Mouse (Mus musculus) gastrocnemius, adult 8-10 months (tissue): ENCODE measurements around the gene Abcb8. TPM values are rescaled to one million over a fixed set of nuclear protein-coding genes. Genes with fewer than 3 reads are reported as not detected.
A peak's percentile ranks its signal among the peaks of the same experiment; 100 is the strongest.

Experiments used
- DNase-seq, 2 experiments: peaks; one replicate each; pipeline ENCODE4 v3.0.0; 2022; ENCODE audit warnings: low spot score in 2 of 2
- total RNA-seq, 4 experiments: library from RNA; stranded (reverse); gene quantifications; 2 replicates each; pipeline ENCODE4 v1.2.4; 2022

Gene Abcb8
- total RNA-seq: 10 to 100 TPM; 34.7 to 40.0 (median 38.8) TPM

DNA sequence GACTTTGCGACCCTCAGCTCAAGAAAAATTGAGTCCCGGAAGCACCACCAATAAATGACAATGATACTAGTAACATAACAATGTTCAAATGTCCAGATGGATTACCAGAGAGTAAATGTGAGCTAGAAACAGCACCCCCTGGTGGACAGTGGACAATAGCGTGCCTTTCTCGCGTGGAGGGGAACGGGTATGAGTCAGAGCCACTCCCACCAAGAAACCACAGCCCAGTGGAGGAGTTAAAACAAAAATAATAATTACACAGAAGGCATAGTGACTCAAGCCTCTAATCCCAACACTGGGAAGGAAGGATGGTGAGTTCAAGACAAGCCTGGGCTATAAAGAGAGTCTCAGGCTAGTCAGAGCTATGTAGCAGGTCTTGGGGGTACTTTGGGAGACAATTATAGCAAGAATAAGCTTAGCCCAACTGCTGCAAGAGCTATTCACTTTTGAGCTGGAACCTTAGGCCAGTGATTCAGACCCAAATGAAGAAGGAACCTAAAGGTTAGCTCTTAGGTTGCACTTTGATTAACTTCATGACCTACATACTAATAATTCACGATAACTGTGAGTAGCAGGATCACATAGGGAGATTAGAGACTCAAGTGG, at the start of gene Abcb8:
Gene Abcb8, plus strand, starts transcription at position 272 of the 606 bp plus-strand sequence.
- DNase-seq: peak; percentile 61 to 62

DNA sequence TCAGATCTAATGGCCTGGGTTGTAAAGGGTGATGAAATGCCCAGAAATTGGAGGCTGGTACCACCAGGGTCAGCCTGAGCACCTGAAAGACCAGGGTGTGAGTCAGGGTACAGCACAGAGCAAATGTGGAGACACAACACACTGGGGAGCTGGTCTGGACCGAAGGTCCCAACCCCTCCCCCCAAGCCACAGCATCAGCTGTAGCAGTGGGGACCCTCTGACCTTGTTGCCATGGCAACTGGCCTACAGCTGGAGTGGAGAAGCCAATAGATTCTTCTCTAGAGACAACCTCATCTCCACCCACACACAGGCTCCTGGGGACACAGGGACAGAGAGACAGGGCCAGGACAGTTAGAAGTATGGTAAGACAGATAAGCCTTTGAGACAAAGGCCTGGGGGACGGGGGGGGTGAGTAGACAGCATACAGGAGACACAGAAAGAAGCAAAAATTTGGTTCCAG, 49.5 kb upstream of the Abcb8 start:
- DNase-seq: no peak

DNA sequence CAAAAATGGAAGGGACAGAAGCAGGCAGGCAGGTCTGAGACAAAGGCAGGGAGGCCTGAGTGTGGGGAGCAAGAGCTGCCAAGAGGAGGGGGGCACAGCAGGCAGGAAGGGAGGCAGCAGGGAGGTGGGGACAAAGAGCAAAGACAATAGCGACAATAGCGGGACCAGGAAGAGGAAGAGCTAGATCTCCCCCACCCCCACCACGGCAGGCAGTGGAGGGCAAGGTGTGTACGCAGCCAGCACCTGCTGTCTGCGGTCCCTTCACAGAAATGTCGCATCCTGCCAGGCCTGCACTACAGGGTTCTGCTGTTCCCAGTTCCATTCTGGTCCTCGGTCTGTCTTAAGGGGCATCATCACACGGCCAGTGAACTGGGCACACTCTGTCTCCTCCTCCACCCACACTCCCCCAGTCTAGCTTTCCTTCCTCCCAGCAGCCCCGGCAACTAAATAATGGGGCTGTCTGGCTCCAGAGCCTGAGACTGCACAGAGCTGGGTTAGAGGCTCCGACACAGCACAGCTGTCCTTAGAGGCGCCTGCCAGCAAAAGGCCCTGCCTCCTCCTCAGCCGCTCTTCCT, 48.9 kb upstream of the Abcb8 start:
- no peak for DNase-seq

DNA sequence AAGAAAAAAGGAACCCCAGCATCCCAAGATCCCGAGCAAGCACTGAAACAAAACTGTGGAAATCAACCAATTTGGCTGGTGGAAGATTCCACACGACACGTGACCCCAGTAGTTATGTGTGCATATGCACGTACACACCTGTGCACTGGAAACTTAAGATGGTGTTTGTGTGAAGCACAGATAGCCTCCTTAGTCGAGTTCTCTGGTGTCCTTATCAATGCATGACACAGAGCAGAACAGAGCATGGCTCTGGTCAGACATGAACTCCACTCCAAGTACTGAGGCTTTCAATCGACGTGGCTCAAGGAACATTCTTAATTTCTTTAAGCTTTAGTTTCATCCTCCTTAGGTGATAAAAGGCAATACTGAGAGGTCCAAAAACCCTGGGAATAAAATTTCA, 47.1 kb upstream of the Abcb8 start:
- no peak for DNase-seq

DNA sequence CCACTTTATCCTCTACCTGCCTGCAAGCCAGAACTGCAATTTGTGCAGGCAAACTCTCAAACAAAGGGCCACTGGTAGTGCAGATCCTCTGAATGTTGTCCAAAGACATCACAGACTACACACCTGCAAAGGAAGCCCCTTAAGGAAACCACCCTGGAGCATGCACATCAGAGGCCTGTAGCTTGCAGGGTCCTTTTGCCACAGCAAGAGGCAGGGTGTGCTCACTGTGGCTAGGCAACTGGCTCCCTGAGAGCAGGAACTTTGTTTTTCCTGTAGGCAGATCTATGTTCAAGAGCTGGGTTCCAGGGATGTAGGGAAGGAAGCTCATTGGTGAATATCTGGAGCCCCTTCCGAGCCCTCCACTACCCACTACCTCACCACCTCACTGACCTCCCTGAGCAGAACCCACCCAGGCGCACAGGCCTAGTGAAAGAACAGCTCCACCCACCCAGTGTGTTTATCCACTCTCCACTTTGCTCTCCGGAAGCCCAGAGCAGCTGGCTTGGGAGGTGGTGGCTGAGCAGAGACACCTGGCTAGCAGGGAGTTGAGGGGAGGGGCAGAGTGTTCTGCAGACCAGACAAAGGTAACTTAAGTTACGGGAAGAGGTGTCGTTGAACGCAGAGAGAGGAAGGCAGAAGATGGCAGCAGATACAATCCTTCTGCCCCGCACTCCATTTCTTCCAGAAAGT, 46.1 kb upstream of the Abcb8 start:
- no peak for DNase-seq

DNA sequence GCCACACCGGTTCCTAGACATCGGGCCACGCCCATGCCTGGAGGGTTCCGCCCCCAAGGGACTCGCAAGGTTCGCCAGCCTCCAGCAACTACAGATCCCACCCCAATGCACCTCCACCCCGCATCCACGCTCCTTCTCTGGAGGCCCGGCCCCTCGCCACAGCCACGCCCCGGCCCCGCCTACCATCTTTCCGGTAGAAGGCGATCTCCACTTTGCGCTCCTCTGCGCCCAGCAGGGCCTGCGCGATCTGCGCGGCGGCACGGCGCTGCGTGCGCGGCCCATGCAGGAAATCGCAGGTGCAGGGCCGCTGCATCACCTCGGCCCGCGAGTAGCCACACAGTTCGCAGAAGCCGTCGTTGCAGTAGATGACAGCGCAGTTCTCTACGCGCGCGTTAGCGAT, 45.3 kb upstream of the Abcb8 start:
- DNase-seq: peak in 1 of 2 experiments; percentile 23

DNA sequence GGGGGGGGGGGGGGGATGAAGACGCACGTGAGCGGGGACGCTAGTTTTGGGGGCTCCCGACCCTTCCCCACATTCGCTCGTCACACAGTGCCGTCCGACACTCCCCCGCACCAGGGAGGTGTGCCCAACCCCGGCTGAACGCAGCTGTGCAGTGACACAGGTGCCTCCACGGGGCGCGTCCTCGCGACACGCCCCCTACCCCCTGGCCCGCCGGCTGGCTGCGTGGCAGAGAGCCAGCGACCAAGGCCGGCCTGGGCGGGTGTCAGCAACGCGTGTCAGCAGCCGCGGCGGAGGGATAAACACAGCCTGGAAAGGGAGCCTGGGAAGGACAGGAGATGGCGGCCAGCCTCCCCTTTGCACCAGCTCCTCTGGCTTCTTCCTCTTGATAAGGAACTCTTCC, 44.9 kb upstream of the Abcb8 start:
- DNase-seq: no peak

DNA sequence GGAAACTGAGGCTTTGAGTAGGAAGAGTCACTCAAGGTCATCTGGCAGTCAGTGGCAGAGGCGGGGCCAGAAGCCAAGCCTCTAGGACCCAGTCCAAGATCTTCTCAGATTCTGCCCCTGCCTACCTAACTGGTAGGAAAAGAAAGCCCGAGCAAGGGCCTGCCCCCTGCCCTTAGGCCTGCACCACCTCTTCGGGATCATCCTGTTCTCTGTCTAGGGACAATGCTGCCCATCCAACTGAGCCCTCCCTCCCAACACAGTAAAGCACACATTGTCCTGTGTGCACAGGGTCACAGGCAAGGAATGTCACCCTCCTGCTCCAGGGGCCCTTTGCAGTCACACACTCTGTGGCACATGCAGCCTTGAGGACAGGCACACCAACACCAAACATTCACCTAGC, 43.4 kb upstream of the Abcb8 start:
- no peak for DNase-seq

DNA sequence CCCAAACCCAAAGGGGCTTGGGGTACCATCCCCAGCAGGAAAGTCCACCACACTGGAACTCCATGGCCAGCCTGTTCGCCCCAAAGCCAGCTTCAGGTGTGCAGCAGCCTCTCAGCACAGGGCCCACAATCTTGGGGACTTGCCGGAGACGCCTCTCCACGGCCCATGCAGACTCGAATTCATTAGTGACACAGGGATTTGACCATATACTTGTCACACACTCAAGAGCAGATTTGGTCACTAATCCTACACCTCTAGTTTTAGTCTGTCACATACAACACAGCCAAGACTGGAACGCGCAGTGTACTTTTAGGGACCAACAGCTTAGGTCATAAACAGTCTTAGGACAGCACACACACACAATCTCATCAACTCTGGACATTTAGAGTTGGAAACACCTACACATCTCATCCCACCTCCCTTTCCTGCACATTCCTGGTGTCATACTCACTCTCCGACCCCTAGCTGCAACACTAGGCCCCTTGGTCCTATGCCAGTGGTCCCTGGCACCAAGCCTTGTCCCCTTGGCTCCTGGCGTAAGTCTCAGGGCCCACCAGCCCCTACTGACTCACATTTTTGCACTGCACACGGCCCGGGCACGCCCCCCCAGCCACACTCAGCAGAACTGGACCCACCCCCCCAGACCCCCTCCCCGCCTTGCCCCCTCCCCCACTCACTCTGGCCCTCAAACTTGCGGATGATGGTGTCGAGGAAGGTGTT, 42.8 kb upstream of the Abcb8 start:
- no peak for DNase-seq

DNA sequence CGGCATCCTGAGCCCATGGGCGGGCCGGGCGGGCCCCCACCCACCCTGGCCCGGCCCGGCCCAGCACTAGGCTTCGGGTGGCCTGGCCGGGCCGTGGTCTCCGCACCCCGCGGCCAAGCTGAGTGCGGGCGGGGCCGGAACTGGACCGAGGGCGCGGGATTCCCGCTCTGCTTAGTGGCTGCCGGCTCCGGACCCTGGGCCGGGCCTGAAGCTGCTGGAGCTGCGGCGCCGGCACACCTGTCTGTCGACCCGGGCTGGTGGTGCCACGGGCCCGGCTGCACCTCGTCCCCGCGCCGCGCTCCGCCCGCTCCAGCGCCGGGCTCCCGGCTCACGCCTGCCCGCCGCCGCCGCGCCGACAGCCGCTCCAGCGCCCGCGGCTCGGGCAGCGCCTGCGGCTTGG, 42.2 kb upstream of the Abcb8 start, which contains the start of gene Kcnh2:
Gene Kcnh2, minus strand, starts transcription at position 327 of the 400 bp plus-strand sequence.
- DNase-seq: no peak

DNA sequence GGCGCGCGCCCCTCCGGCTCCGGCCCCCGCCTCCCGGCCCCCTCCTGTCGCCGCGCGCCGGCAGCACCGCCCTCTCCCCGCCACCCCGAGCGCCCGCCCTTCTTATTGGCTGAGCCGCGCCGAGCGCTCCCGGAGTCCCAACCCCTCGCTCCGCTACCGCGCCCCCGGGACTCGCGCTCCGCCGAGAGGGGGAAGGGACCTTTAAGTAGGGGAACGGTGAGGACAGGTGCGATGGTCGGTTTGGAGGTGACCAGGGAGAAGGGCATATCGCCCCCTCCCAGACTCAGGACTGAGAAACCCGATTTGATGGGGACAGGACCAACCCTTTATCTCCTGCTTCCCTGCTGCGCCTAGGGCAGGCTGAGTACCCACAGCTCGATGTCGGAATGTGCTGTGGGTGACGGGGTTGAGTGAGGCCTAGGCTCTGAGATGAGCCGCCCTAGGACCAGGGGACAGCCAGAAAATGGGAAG, 41.7 kb upstream of the Abcb8 start:
- DNase-seq: peak; percentile 10 to 32

DNA sequence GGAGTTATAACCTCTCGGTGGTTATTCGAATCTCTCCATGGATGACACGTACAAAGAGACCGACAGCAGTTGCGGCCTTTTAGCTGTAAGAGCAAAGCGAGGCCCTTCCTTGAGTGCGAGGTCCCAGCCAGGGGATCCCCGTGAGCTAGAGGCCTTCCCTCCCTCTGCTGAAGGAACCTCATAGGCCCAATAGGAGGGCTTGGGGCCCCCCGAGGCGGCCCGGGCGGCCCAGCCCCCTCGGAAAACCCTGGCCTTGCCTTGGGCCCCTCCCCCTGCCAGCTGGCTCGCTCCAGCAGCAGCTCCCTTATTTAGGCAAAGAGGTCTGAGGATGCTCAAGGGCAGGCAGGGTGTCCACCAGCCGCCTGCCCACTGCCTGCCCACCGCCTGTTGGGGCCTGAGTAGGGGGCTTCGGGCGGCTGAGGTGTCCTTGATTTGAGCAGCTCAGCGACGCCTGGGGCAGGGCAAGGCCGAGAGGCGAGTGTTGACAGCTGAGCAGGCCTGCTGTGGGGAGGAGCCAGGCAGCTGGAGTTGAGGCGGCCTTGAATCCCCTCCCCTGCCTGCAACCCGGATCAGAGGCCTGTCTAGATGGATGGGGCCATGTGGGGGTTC, 41.1 kb upstream of the Abcb8 start:
- DNase-seq: no peak

DNA sequence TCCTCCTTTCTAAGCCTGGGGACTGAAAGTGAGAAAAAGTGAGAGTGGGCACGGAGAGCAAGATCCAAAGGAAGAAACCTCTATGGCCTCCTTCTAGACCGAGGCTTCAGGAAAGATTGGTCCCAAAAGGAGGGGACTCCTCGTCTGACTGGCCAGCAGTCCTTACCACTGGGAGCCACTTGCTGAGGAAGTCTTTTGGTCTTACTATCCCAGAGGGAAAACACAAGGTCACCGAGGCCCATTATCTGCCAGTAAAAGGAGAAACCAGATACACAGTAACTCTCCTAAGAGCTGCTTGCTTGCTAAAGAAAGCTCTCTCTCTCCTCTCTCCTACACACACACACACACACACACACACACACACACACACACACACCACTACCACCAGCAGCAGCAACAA, 40.1 kb upstream of the Abcb8 start:
- no peak for DNase-seq

DNA sequence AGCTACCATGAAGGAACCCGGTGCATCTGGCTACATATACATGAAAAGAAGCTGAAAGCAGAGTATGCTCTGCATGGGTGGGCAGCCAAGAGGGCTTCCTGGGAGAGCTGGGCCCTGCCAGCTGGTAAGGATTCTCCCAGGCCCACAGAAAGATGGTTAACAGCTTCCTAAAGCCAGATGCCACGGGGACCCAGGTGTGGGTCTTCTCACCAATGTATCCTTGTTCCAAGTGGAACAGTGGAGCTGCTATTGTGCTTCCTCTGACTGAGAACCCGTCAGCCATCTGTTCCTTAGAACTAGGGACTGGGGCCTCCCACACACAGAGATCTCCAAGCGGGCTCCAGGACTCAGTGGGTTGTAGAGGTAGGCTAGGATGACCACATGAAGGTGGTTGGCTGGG, 36.7 kb upstream of the Abcb8 start:
- no peak for DNase-seq

DNA sequence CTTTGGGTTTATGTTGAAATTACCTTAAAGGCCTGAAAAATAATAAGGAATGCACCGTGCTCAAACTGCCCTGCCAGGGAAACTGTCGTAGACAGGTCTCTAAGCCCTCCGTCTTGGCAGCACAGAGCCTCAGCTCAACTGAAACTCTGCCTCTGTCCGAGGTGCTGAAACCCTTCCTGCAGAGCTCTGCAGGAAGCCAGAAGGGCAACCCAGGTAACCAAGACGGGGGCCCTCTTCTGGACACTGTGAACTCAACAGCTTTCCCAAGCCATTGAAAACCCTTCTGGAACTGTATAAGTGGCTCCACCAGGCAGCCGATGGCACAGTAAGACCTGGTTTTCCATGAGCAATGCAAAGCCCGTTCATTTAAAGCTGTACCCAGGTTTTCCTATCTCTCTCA, 36.0 kb upstream of the Abcb8 start:
- DNase-seq: peak in 1 of 2 experiments; percentile 24

DNA sequence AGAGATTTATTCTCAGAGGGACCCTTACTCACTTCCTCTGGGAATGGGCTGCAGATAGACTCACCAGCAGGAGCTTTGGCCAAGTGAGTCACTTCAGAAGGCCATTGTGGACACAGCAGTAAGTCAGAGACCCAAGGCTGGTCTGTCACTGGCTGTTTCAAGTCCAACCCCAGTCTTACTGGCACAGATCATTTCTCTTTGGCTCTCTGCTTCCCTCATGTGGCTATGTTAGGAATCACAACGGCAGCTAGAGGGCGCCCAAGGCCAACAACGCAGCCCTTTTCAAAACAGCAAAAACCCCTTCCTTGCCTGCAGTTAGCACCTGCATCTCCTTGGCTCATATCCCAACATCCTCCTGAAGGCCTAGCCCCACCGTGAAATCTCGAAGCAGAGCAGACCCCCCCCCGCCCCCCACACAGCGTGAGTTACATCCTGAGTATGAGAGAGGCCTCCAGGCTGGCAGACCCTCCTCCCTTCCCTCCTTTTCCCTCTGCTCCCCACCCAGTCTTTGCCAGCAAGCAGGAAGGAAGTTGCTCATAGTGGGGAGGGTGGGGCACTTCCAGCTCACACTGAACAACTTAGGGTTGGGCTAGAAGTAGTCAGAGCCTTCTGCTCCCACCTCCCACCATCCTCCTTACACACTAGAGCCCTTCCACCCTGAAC, 32.5 kb upstream of the Abcb8 start:
- peak; percentile 43 to 46 for DNase-seq

DNA sequence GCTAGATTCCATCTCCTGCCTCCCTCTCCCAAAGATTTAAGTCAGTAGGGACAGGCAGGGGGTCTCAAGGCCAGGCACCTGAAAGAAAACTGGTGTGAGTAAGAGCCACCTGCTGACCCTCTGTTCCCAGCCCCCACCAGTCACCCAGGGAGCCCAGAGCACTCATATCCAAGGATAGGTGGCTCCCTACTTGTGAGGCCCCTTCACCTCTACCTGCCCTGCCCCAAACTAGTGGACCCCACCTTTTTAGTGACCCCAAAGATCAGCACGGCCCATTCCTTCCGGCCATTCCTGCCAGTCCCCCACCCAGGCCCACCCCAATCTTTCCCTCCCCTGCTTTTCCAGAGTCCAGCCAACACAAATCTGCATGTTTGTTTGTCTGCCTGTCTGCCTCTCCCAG, 30.0 kb upstream of the Abcb8 start:
- DNase-seq: no peak

DNA sequence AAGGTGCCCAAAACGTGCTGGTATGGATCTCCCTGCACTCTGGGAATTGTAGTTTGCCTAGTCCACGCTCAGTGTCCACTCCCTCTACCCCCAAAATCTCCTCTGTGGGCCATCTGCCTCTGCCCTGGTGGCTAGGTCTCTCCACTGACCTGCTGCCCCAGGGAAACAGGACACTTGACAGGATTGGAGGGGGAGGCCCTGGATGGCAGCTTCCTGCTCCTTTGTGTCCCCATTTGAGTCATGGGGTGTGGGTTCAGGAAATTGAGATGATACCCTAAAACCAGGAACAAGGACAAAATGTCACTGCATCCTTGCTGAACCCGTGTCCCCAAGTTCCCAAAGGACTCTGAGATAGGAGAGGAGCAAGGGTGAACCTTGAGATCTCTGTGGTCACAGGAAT, 29.4 kb upstream of the Abcb8 start:
- DNase-seq: no peak

DNA sequence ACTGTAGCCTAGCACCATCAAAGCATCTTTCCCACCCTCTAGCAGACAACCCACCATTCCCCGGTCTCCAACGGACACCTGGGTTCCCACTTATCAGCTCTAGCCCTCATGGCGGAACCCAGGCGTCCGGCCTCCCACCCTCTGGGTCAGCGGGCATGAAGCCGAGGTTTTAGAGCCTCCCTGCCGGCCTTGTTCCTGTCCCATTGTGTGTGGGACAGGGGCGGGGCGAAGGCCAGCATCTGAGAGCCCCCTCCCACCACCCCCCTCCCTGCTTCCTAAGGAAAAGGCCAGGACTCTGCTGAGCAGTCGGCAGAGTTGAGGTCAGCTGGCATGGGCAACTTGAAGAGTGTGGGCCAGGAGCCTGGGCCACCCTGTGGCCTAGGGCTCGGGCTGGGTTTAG, 29.0 kb upstream of the Abcb8 start, which contains the start of gene Nos3:
Gene Nos3, plus strand, starts transcription at position 303 of the 400 bp plus-strand sequence.
- peak in 1 of 2 experiments; percentile 25 for DNase-seq

DNA sequence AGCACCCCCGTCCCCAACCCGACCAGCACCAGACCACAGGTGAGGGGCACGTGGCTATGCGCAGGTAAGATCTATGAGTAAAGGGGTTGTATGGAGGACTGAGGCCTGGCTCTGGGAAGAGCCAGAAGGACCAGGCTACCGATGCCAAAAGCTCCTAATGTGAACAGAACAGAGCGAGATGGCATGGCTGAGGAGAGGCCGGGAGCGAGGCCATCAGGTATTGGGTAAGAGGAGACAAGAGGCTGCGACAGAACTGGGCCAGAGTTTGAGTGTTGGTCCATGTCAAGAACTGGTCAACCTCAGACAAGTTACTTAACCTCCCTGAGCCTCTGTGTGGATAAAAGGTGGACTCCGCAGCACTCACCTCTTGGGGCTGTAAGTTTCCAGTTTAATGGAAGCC, 28.5 kb upstream of the Abcb8 start:
- no peak for DNase-seq

DNA sequence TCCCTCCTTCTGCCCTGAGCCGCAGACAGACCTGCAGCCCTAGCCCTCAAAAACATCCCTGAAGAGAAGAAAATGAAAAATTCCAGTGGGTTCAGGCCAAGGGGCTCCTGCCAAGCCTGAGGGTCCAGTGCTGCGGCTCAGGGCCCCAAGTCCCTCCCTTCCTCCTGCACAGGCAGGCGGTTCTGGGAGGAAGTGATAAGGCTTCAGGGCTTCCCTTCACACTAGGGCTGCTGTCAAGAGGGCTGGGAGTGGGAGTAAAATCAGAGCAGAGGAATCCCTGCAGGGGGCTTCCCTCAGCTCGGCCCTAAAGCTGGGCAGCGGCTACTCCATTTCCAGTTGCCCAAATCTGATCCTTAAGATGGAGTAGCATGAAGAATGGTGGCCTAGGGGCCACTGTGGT, 27.9 kb upstream of the Abcb8 start:
- no peak for DNase-seq
